Mouse (Mus musculus) ES-E14 (cell line): ENCODE data around the gene Itpr1. TPM values are rescaled to one million over a fixed set of nuclear protein-coding genes. Genes with fewer than 3 reads are reported as not detected.

ENCODE experiments used
- DNase-seq: peaks from one replicate; pipeline ENCODE4 v3.0.0-alpha.2; 2013; ENCODE audit warnings: low read depth, low spot score
- H3K27ac ChIP-seq: 2 replicates; pipeline ENCODE4 v1.5.1; 2012; ENCODE audit warnings: low read depth, mild to moderate bottlenecking, low read length, moderate library complexity, mixed read lengths; ENCODE audit not compliant: poor library complexity, insufficient read depth, severe bottlenecking
- H3K36me3 ChIP-seq: 2 replicates; pipeline ENCODE4 v1.6.1; 2012; ENCODE audit warnings: mild to moderate bottlenecking, low read length, moderate library complexity, mixed read lengths; ENCODE audit not compliant: control insufficient read depth, poor library complexity, insufficient read depth, severe bottlenecking
- H3K4me1 ChIP-seq, 2 experiments: fragments of 150-350 bp in 1 of 2; sonication (generic) in 1 of 2; 2 replicates each; pipeline ENCODE4 v1.6.1; 2012; ENCODE audit warnings: low read length in 2 of 2, mild to moderate bottlenecking in 1 of 2, mixed read lengths in 1 of 2; ENCODE audit not compliant: control insufficient read depth in 2 of 2, insufficient read depth in 2 of 2, poor library complexity in 1 of 2
- H3K4me3 ChIP-seq, 2 experiments: fragments of 150-350 bp in 1 of 2; sonication (generic) in 1 of 2; 2 replicates each; pipeline ENCODE4 v1.5.1; 2012; ENCODE audit warnings: low read length in 2 of 2, low read depth in 1 of 2, mild to moderate bottlenecking in 1 of 2, mixed read lengths in 1 of 2; ENCODE audit not compliant: insufficient read depth in 1 of 2, poor library complexity in 1 of 2, severe bottlenecking in 1 of 2
- H3K9ac ChIP-seq: 2 replicates; pipeline ENCODE4 v1.6.1; 2012; ENCODE audit warnings: low read depth, mild to moderate bottlenecking, low read length, mixed read lengths; ENCODE audit not compliant: poor library complexity, insufficient read depth, severe bottlenecking
- H3K9me3 ChIP-seq: fragments of 150-350 bp; sonication (generic); 2 replicates; pipeline ENCODE4 v1.6.1; 2012; ENCODE audit warnings: low read depth, mild to moderate bottlenecking, low read length; ENCODE audit not compliant: control insufficient read depth, insufficient read depth
- CHD2 ChIP-seq: IDR thresholded peaks from 2 replicates; pipeline ENCODE4 v1.6.1; 2014; ENCODE audit warnings: mild to moderate bottlenecking, low read depth, low read length, inconsistent platforms
- HCFC1 ChIP-seq: IDR thresholded peaks from 2 replicates; pipeline ENCODE4 v1.6.1; 2012; ENCODE audit warnings: low read length, inconsistent platforms, borderline replicate concordance; ENCODE audit not compliant: insufficient read depth
- MAFK ChIP-seq: IDR thresholded peaks from 2 replicates; pipeline ENCODE4 v1.6.1; 2014; ENCODE audit warnings: mild to moderate bottlenecking, low read depth, low read length, inconsistent platforms; ENCODE audit not compliant: insufficient read depth
- ZC3H11A ChIP-seq: IDR thresholded peaks from 2 replicates; pipeline ENCODE4 v1.6.1; 2012; ENCODE audit warnings: low read depth, mild to moderate bottlenecking, inconsistent platforms, low read length, borderline replicate concordance
- ZNF384 ChIP-seq: IDR thresholded peaks from 2 replicates; pipeline ENCODE4 v1.6.1; 2012; ENCODE audit warnings: low read depth, low read length, inconsistent platforms
- in situ Hi-C, 2 experiments: fragments of 600-800 bp; cut with MboI; formaldehyde crosslinking; loops; one replicate each; pipeline ENCODE4 v1.15.1; 2025; ENCODE audit warnings: low sequenced_read_pairs in 2 of 2, inconsistent platforms in 1 of 2; ENCODE audit not compliant: unreplicated experiment in 2 of 2
- total RNA-seq: library from RNA; depleted of rRNA; stranded (reverse); fragments of 300-350 nt; gene quantifications from 2 replicates; pipeline ENCODE4 v1.2.3, GENCODE M21; 2012

The Itpr1 gene
- total RNA-seq, 1 experiment = 52.8 TPM

DNA sequence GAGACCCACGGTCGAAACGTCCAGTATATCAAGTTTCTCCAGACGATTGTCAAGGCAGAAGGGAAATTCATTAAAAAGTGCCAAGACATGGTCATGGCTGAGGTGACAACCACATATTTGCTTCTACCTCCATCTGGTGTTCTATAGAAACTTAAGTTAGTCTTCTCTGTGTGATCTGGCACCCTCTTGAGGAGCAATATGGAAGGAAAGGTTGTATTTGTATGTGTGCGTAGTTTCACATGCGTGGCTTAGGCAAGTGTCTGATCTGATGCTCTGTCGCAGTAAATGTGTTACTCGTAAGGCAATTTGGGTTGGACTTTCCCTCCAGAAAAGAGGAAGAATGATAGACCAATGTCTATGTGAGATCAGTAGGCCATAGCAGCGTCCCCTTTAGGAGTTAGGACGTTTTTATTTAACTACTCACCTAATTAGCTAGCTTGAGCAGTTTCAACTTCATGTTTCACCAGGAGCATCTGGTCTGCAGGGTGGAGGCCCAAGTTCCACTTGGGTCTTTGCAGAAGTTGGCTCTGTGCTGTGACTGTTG, 188.6 kb downstream of the Itpr1 start:
- Histone ChIP-seq H3K4me3 (no peak overlapping the region), H3K4me1 (no peaks in the 10 kb centered on the region), H3K9ac (no peak overlapping the region), H3K36me3 (peaks cover 19% of the 10 kb centered on the region; the same call in 1 of the 2 replicates), H3K9me3 (no peaks in the 10 kb centered on the region), H3K27ac (no peak overlapping the region)
- no peak for TF ChIP-seq HCFC1
- TF ChIP-seq MAFK = no peak
- in situ Hi-C loops = loop anchor here in 1 of 2 experiments (25.0 kb wide), 1 partner anchor 314 kb away; no protein-coding TSS in a partner anchor
- DNase-seq = no peak

DNA sequence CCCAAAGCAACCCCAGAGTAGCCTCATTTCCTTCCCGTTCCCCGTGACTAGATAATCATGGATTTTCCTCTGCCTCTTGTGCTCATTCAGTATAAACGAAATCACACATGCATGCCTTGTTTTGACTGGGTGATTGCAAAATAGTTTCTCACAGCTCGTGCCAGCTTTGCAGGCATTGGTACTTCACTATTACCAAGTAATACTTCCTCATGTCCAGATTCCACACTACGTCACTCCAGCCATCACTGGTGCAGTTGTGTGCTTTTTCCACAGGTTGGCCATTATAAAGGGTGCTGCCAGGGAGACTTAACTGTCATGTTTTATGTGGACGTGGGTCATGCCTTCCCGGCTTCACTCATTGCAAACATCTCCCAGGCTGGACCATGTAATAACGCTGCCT, 191.8 kb downstream of the Itpr1 start:
- Histone ChIP-seq H3K9me3 (no peaks in the 10 kb centered on the region), H3K36me3 (peaks cover 9% of the 10 kb centered on the region; the same call in 1 of the 2 replicates), H3K27ac (no peak overlapping the region), H3K4me1 (no peaks in the 10 kb centered on the region), H3K9ac (no peak overlapping the region), H3K4me3 (no peak overlapping the region)
- in situ Hi-C loops = loop anchor here in 1 of 2 experiments (25.0 kb wide), 1 partner anchor 317 kb away; no protein-coding TSS in a partner anchor
- no peak for DNase-seq
- no peak for TF ChIP-seq ZNF384
- no peak for TF ChIP-seq MAFK
- no peak for TF ChIP-seq CHD2
- TF ChIP-seq ZC3H11A = no peak
- no peak for TF ChIP-seq HCFC1

DNA sequence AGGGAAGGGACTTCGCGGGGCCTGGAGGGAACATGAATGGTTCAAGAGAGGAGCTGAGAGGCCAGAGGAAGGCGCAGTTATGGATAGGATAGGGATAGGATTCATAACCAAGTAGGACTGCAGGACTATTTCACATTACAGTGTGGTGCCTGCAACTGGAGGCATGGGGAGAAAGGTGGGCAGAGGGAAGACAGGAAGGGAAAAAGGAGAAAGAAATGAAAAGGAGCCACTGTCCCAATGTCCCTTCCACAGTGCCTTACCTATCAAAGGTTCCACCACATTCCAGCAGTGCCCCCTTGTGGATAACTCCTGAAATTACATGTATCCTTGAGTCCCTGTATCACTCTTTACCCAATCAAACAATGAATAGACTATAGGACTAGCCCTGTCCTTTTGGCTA, 195.2 kb downstream of the Itpr1 start:
- Histone ChIP-seq H3K36me3 (peaks cover 9% of the 10 kb centered on the region; the same call in 1 of the 2 replicates), H3K9ac (no peak overlapping the region), H3K4me1 (no peaks in the 10 kb centered on the region), H3K4me3 (no peak overlapping the region), H3K27ac (no peak overlapping the region), H3K9me3 (no peaks in the 10 kb centered on the region)
- in situ Hi-C loops = loop anchor here in 1 of 2 experiments (25.0 kb wide), 1 partner anchor 321 kb away; no protein-coding TSS in a partner anchor
- TF ChIP-seq ZC3H11A = peak; percentile 93
- TF ChIP-seq HCFC1 = no peak
- TF ChIP-seq ZNF384 = no peak
- peak; percentile 75 for DNase-seq

DNA sequence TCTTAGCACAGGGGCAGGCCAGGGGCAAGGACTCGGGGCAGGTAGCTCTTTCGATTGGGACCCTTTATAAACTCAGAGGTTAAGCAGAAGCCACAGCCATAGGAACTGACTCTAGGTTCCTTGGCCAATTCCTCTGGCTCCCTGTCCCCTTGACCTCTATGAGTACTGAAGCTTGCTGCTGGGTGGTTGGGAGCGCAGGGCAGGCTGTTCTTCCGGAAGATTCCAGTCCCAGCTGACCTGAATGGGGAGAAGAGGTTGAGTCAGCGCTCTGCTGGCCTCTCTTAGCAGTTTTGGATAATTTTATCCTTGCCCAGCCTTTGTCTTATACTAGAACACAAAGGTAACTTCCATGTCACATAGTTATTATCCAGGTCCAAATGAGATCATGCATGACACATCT, 195.8 kb downstream of the Itpr1 start:
- no peak for TF ChIP-seq HCFC1
- no peak for TF ChIP-seq CHD2
- TF ChIP-seq ZC3H11A = no peak
- no peak for TF ChIP-seq MAFK
- no peak for TF ChIP-seq ZNF384
- H3K27ac ChIP-seq = no peak overlapping the region
- H3K9ac ChIP-seq = no peak overlapping the region
- DNase-seq = no peak
- no peak overlapping the region for H3K4me3 ChIP-seq
- H3K36me3 ChIP-seq = peaks cover 6% of the 10 kb centered on the region; the same call in 1 of the 2 replicates
- in situ Hi-C loops = loop anchor here in 1 of 2 experiments (25.0 kb wide), 1 partner anchor 321 kb away; no protein-coding TSS in a partner anchor
- H3K9me3 ChIP-seq = no peaks in the 10 kb centered on the region
- H3K4me1 ChIP-seq = no peaks in the 10 kb centered on the region
